Mouse (Mus musculus) lung, postnatal 0 days (tissue): ENCODE data around the gene Crybg3. TPM values are rescaled to one million over a fixed set of nuclear protein-coding genes. Genes with fewer than 3 reads are reported as not detected.

Experiments used
- ATAC-seq: fragments of 200-750 bp; cut with Nextera tagmentation; 2 replicates; pipeline ENCODE4 v1.8.0; 2017; ENCODE audit warnings: moderate library complexity
- DNase-seq: peaks from one replicate; pipeline ENCODE4 v3.0.0-alpha.2; 2016; ENCODE audit warnings: low spot score
- H3K27ac ChIP-seq: fragments of 300-500 bp; sonication (generic); 2 replicates; pipeline ENCODE4 v1.5.1; 2014; ENCODE audit warnings: antibody characterized with exemption, mild to moderate bottlenecking, low read length, mixed read lengths
- H3K27me3 ChIP-seq: fragments of 300-500 bp; sonication (generic); replicated peaks from 2 replicates; pipeline ENCODE4 v1.6.1; 2014; ENCODE audit warnings: low read length, mixed read lengths; ENCODE audit not compliant: insufficient read depth
- H3K36me3 ChIP-seq: fragments of 300-500 bp; sonication (generic); 2 replicates; pipeline ENCODE4 v1.6.1; 2014; ENCODE audit warnings: low read length, mixed read lengths; ENCODE audit not compliant: insufficient read depth
- H3K4me1 ChIP-seq: fragments of 300-500 bp; sonication (generic); 2 replicates; pipeline ENCODE4 v1.6.1; 2014; ENCODE audit warnings: antibody characterized with exemption, low read depth, low read length, mixed read lengths; ENCODE audit not compliant: insufficient read depth
- H3K4me2 ChIP-seq: fragments of 300-500 bp; sonication (generic); replicated peaks from 2 replicates; pipeline ENCODE4 v1.6.1; 2014; ENCODE audit warnings: low read depth, mild to moderate bottlenecking, low read length, moderate library complexity, mixed read lengths
- H3K4me3 ChIP-seq: fragments of 300-500 bp; sonication (generic); 2 replicates; pipeline ENCODE4 v1.5.1; 2014; ENCODE audit warnings: low read depth, low read length
- H3K9ac ChIP-seq: fragments of 300-500 bp; sonication (generic); replicated peaks from 2 replicates; pipeline ENCODE4 v1.6.1; 2014; ENCODE audit warnings: low read depth, mild to moderate bottlenecking
- H3K9me3 ChIP-seq: fragments of 300-500 bp; sonication (generic); 2 replicates; pipeline ENCODE4 v1.6.1; 2016; ENCODE audit warnings: low read length, mixed read lengths
- CTCF ChIP-seq: IDR thresholded peaks from 2 replicates; pipeline ENCODE4 v1.5.1; 2016; ENCODE audit warnings: antibody characterized with exemption, mild to moderate bottlenecking
- EP300 ChIP-seq: IDR thresholded peaks from 2 replicates; pipeline ENCODE4 v1.6.1; 2016; ENCODE audit warnings: antibody characterized with exemption, mild to moderate bottlenecking, control low read depth
- WGBS: fragments of 180-500 bp; shearing (Covaris S2); extraction: QIAGEN DNeasy Blood & Tissue Kit; methylation state at CpG from one replicate; pipeline ENCODE4 v1.1.7; 2014; 5-methylcytosine and 5-hydroxymethylcytosine counted together
- polyA plus RNA-seq: library from polyadenylated mRNA; unstranded; fragments of >200 nt; fragmentation: Nextera tagmentation; extraction: Ambion mirVana; gene quantifications from 2 replicates; pipeline ENCODE4 v1.2.1, GENCODE M21; 2015

Crybg3 gene
- polyA plus RNA-seq, 1 experiment from 2014 or later: 6.0 TPM

DNA sequence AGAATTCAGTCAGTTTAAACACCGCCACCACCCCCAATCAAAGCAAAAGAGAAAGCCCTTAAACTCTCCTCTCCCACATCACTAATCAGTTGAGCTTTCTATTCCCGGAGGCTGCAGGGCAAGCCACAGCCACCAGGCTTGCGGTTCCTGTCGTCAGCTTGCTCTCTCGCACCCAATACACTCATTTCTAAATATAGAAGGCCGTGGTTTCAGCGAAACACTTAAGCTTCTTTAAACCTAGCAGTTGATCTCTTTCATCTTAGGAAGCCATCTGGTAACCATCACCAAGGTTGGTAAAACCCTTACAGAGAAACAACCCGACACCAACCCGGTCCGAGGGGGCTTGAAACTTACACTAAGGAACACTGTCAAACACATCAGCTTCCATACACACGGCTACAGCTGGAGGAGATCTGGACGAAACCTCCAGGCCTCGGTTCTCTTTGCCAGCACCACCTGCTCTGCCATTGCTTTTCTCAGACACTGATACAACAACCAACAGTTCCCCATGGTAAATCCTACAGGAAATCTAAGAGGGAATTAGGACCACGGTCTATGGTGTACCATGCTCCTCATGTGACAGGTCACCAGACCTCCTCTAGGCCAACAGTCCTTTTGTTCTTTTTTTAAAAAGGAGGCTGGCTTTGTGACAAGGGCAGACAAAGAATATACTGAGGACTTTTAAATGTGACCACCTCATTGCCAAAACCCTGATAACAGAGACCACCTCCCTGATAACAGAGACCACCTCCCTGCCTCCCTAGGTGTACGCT lies 83.1 kb downstream of the Crybg3 start:
- H3K27me3 ChIP-seq: no peaks in the 10 kb centered on the region
- H3K9ac ChIP-seq: no peak overlapping the region
- 63% methylated on average over 15 of the region's 15 CpGs for WGBS
- no peak for DNase-seq
- H3K4me3 ChIP-seq: no peak overlapping the region
- no peak for TF ChIP-seq CTCF
- TF ChIP-seq EP300: no peak
- H3K36me3 ChIP-seq: peaks cover 4% of the 10 kb centered on the region; the same call in 1 of the 2 replicates
- no peaks in the 10 kb centered on the region for H3K9me3 ChIP-seq
- no peaks in the 10 kb centered on the region for H3K4me1 ChIP-seq
- H3K27ac ChIP-seq: no peak overlapping the region
- ATAC-seq: no peak
- no peak overlapping the region for H3K4me2 ChIP-seq

DNA sequence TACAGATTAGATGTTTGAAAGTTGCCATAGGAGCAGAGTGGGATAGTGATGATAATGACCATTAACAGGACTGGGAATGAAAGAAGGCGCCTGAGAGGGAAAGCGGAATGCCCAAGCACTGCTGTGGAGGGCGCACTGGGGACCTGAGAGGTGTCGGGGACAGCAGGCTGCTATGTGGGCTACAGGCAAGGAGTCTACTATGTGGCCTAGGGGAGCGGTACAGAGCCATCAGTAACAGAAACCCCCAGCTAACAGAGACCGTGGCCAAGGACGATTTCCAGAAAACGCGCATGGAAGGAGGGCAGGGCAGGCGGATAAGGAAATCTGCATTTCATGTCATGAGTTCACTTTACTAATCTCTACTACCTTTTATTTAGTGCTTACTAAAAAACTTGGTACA lies 83.8 kb downstream of the Crybg3 start:
- 87% methylated on average over 10 of the region's 10 CpGs for WGBS
- Histone ChIP-seq H3K4me3 (no peak overlapping the region), H3K36me3 (peaks cover 4% of the 10 kb centered on the region; the same call in 1 of the 2 replicates), H3K4me2 (no peak overlapping the region), H3K4me1 (no peaks in the 10 kb centered on the region), H3K27ac (no peak overlapping the region), H3K9me3 (no peaks in the 10 kb centered on the region), H3K9ac (no peak overlapping the region), H3K27me3 (no peaks in the 10 kb centered on the region)
- no peak for DNase-seq
- TF ChIP-seq EP300 (no peak), CTCF (no peak)
- ATAC-seq: no peak

DNA sequence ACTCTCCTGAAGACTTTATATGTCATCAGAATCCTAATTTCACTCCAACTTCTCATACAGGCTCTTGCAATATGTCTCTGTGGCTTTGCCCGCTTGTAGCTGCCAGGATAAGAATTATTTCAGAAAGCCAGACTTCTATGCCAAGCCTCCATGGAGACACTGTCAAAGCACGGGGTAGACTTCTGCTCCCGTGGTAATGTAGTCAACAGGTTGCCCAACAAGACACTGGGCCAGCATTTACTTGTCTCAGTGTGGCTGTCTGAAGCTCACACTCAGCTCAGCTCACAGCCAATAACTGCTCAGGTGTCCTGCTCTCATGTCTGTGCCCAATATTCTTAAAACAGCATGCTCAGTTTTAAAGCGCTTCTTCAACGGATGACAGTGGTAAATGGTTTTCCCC lies 85.6 kb downstream of the Crybg3 start:
- WGBS: 89% methylated on average over 5 of the region's 5 CpGs
- TF ChIP-seq CTCF (no peak), EP300 (no peak)
- Histone ChIP-seq H3K9me3 (no peaks in the 10 kb centered on the region), H3K36me3 (peaks cover 4% of the 10 kb centered on the region; the same call in 1 of the 2 replicates), H3K4me1 (no peaks in the 10 kb centered on the region), H3K4me2 (no peak overlapping the region), H3K4me3 (no peak overlapping the region), H3K27me3 (no peaks in the 10 kb centered on the region), H3K9ac (no peak overlapping the region), H3K27ac (no peak overlapping the region)
- no peak for ATAC-seq
- DNase-seq: no peak

DNA sequence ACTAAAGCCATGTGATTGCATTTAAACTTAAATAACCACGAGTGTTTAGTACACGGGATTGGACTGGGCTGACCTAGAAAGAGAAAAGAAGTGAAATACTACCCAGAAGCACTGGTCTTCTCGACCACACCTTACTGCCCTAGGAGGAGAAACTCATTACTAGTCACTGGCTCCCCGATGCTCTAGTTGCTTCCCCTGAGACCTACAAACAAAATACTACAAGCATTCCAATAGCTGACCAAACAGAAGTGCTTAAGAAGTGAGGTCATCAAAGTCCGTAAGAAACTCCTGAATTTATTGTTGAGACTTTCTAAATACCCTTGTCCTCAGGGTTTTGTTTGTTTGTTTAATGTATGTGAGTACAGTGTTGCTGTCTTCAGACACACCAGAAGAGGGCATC lies 90.9 kb downstream of the Crybg3 start:
- H3K36me3 ChIP-seq: no peaks in the 10 kb centered on the region; the same call in 1 of the 2 replicates
- ATAC-seq (no peak), DNase-seq (no peak)
- no peaks in the 10 kb centered on the region for H3K4me1 ChIP-seq
- TF ChIP-seq CTCF (no peak), EP300 (no peak)
- no peaks in the 10 kb centered on the region for H3K9me3 ChIP-seq
- no peak overlapping the region for H3K4me3 ChIP-seq
- H3K27me3 ChIP-seq: no peaks in the 10 kb centered on the region
- no peak overlapping the region for H3K9ac ChIP-seq
- no peak overlapping the region for H3K27ac ChIP-seq
- H3K4me2 ChIP-seq: no peak overlapping the region
- WGBS: 88% methylated on average over 5 of the region's 5 CpGs

DNA sequence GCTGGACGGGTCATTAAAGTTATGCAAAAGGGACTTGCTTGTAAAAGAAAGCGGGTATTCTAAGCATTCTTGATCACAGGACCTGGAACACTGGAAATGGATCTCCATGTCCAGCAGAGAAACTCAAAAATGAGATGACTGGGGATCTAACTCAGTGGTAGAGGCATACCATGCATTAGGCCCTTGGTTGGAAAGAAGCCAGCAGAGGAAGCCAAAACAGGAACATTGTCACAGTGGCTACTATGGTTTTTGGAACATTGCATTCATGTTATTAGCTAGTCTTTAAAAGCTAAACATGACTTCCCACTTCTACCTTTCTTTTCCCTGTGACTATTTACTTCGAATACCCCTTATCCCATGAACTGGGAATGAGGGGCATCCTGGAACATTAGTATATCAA lies 101.6 kb downstream of the Crybg3 start:
- TF ChIP-seq CTCF (no peak), EP300 (no peak)
- DNase-seq (no peak), ATAC-seq (no peak)
- Histone ChIP-seq H3K4me3 (no peak overlapping the region), H3K4me2 (no peak overlapping the region), H3K9me3 (no peaks in the 10 kb centered on the region), H3K9ac (no peak overlapping the region), H3K4me1 (no peaks in the 10 kb centered on the region), H3K36me3 (no peaks in the 10 kb centered on the region), H3K27me3 (no peaks in the 10 kb centered on the region), H3K27ac (no peak overlapping the region)
- 93% methylated on average over 3 of the region's 3 CpGs for WGBS

DNA sequence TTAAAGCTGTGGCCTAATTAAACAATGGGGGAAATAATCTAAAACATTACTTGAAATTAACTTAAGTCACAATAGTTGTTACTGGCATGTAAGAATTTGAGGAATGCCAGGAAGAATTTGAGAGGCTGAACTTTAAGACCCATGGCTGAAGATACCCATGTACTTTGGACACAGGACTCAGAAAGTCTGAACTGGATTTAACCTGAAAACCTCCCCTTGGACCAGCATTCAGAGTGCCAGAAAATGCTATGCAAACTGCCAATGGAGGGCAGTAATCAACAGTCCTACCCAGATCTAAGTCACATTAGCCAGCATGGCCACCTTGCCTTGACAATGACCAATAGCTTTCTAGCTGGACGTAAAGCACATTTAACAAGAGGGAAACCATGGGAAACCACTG lies 102.8 kb downstream of the Crybg3 start:
- no peak overlapping the region for H3K4me3 ChIP-seq
- no peaks in the 10 kb centered on the region; the same call in 1 of the 2 replicates for H3K36me3 ChIP-seq
- DNase-seq (no peak), ATAC-seq (no peak)
- H3K4me2 ChIP-seq: no peak overlapping the region
- 75% methylated on average over 1 of the region's 1 CpGs for WGBS
- H3K4me1 ChIP-seq: no peaks in the 10 kb centered on the region
- H3K27me3 ChIP-seq: no peaks in the 10 kb centered on the region
- H3K9ac ChIP-seq: no peak overlapping the region
- no peaks in the 10 kb centered on the region for H3K9me3 ChIP-seq
- H3K27ac ChIP-seq: no peak overlapping the region
- TF ChIP-seq CTCF (no peak), EP300 (no peak)
